Mouse (Mus musculus) thymus, postnatal 10 days (tissue): ENCODE measurements around the gene Prss57.

Source experiments
- DNase-seq, 2 experiments: peaks; one replicate each; pipeline ENCODE4 v3.0.0; 2021; ENCODE audit warnings: low spot score in 2 of 2

The Prss57 gene

GRCm38 (mm10) chr10:79807826-79808225 is 17.1 kb upstream of the Prss57 start:
- DNase-seq: no peak

GRCm38 (mm10) chr10:79806972-79807371 is 16.2 kb upstream of the Prss57 start:
- no peak for DNase-seq

GRCm38 (mm10) chr10:79806331-79806730 is 15.6 kb upstream of the Prss57 start:
- DNase-seq: no peak

- DNase-seq: no peak
Observed at GRCm38 (mm10) chr10:79805636-79806035, 14.9 kb upstream of the Prss57 start.

- no peak for DNase-seq
Observed at GRCm38 (mm10) chr10:79803716-79804323, 13.1 kb upstream of the Prss57 start.

- no peak for DNase-seq
Observed at GRCm38 (mm10) chr10:79802331-79802971, 11.7 kb upstream of the Prss57 start.

- DNase-seq: no peak
Observed at GRCm38 (mm10) chr10:79801837-79802236, 11.1 kb upstream of the Prss57 start.

GRCm38 (mm10) chr10:79800508-79800907 is 9.7 kb upstream of the Prss57 start:
- no peak for DNase-seq

GRCm38 (mm10) chr10:79798289-79798928 is 7.6 kb upstream of the Prss57 start:
- DNase-seq: no peak

- DNase-seq: no peak
Observed at GRCm38 (mm10) chr10:79797326-79797725, 6.6 kb upstream of the Prss57 start.

- no peak for DNase-seq
Observed at GRCm38 (mm10) chr10:79795905-79796304, 5.1 kb upstream of the Prss57 start.

GRCm38 (mm10) chr10:79794491-79794931 is 3.8 kb upstream of the Prss57 start:
- no peak for DNase-seq

- DNase-seq: peak; percentile 45
Observed at GRCm38 (mm10) chr10:79793738-79794490, 3.2 kb upstream of the Prss57 start.

- DNase-seq: peak; percentile 66 to 90
Observed at GRCm38 (mm10) chr10:79793051-79793737, 2.4 kb upstream of the Prss57 start, which contains the start of gene Palm. Palm (plus strand) TSS chr10:79793572.

GRCm38 (mm10) chr10:79792339-79793040 is 1.7 kb upstream of the Prss57 start:
- DNase-seq: no peak

- DNase-seq: no peak
Observed at GRCm38 (mm10) chr10:79789581-79789980, 1.2 kb downstream of the Prss57 start.

- DNase-seq: peak; percentile 64 to 82
Observed at GRCm38 (mm10) chr10:79788386-79789158, 2.2 kb downstream of the Prss57 start.

GRCm38 (mm10) chr10:79783920-79784800 is 6.6 kb downstream of the Prss57 start:
- DNase-seq: peak in 1 of 2 experiments; percentile 73

- no peak for DNase-seq
Observed at GRCm38 (mm10) chr10:79783050-79783449, 7.7 kb downstream of the Prss57 start.
